Mouse (Mus musculus) kidney, adult 18-20 months (tissue): ENCODE measurements around the gene Il17c.

Experiments
- DNase-seq: peaks from one replicate; pipeline ENCODE4 v3.0.0; 2021

Gene Il17c

GRCm38 (mm10) chr8:122460524-122461472, 39.0 kb downstream of the Il17c start, which contains the start of gene Snai3:
Gene Snai3, minus strand, starts transcription at chr8:122460733.
- peak; percentile 85 for DNase-seq

DNA sequence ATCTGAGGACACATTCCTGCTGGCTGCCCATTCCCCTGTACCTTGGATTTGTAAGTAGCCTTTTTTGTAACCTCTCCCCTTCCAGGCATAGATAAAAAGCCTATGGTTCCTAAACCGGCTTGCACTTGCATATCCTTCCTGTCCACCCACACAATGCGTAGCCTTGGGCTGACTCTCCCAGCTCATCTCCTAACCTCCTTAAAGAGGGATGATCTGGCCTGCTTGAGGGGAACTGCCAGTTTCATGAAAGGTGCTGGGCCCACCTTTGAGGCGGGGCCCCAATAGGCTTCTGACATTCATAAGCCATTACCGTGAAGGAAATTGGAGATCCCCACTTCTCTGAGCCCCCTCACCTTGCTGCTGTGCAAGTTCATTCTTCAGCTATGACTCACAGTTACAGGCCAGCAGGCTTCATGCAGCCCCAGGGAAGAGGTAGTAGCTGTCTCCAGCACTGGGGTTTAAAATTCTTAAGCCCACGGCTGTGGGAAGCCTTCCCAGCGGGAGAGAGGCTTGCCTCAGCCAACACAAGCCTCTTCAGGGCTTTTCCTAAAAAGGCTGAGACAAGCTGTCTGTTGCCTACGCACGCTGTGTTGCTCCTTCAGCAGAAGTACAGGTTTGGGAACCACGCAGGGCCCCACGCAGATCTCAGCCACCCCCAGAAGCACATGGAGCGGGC, 39.8 kb downstream of the Il17c start:
- no peak for DNase-seq

DNA sequence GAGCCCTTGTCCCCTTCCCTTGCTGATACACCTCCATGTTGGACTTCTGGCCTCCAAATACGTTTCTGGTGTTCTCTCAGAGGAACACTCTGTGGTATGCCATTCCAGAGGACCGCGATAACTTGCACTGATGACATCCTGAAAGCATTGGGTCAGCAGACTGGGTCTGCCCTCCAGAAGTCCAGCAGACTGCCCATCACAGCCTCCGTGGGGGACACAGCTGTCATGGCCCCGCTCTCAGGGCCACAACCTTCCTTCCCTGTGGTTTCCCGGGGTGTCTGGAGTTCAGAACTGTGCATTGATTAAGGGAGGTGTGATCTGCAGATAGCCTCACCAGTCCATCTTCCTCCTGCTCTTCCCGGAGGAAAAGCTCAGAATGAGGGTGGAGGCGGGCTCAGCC, 40.7 kb downstream of the Il17c start:
- no peak for DNase-seq

DNA sequence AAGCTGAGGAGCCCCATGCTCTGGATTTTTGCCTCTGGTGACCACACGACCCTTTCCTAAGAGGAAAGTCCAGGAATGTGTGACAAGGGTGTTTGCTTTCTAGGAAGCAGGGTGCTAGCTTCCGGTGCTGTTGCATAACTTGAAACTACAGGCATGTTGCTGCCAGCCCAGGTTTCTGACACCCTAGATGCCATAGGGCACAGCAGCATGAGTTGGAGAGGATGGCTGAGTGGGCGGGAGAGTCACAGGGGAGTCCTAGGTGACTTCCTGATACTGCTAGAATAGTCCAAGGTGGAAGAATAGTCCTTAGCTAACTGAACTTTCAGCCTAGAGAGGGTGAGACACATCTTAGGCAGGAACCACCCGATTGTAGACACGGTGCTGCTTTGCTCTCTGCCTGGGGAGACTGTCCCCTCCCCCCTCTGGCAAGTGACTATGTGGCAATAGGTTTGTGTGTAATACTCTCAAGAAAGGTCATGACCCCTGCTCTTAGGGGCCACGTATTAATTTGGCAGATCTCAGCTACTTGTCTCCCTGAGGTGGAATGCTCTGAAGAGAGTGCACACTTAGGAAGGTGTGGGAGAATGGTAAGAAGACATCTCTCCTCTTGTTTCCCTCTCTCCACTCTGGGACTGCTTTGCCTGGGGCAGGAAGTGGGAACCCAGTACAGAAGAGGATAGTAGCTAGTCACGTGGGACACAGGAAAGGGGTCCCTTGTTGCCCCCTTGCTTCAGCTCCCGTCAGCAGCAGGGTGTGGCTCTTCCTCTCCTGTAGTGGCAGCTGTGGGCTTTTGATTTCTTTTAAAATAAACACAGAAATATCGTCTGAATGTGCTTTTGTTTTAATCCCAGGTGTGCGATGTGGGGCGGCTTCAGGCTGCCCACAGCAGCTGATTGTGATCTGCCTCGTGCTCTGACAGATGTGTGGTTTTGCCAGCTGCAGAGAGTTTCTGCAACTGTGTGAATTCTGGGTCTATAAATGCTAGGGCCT, 42.1 kb downstream of the Il17c start:
- peak; percentile 21 for DNase-seq

DNA sequence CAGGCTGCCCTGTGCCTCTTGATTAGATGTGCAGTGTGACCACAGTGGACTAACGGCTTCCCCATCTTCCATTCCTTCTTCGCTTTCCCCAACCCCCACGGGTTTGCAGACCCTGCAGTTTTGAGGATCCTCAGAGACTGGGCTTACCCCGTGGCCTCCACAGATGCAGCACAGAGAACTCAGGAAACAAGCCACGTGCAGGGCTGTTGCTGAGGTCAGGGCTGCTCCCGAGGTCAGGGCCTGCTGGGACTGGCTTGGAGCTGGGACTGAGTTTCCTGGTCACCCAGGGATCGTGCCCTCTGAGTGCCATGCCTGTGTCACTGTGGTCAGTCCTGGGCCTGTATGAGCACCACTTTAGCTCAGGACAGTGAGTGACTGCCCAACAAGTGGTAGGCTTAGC, 43.2 kb downstream of the Il17c start:
- no peak for DNase-seq

DNA sequence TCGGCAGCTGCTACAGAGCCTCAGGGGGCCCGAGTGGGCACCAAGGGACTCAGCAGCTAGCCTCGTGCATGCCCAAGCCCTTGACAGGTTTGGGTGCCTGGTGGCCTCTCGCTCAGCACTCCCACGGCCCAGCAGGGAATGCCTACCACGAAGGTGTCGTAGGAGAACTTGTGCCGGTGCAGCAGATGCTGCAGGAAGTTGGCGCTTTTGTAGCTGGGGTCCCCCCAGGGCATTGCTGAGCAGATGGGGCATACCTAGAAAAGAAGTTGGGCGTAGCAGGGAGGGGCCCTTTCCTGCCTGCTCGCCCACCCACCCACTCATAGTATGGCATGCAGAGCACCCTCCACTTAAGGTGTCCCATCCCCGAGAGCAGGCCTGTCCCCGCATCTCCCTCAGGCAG, 46.0 kb downstream of the Il17c start:
- DNase-seq, result no peak

GRCm38 (mm10) chr8:122469407-122469806, 47.6 kb downstream of the Il17c start:
- DNase-seq, result no peak

GRCm38 (mm10) chr8:122469965-122470364, 48.1 kb downstream of the Il17c start:
- no peak for DNase-seq

GRCm38 (mm10) chr8:122470691-122471090, 48.9 kb downstream of the Il17c start:
- DNase-seq, result no peak
